Mouse (Mus musculus) heart, embryonic 10.5 days (tissue): ENCODE data around the gene Cd80. TPM values are rescaled to one million over a fixed set of nuclear protein-coding genes. Genes with fewer than 3 reads are reported as not detected.
"Not testable (repeated sequence)": the region's sequence is repeated elsewhere in the genome, so short reads cannot be mapped to it uniquely, and the experiment has no call there.

Experiments used
- DNase-seq: peaks from one replicate; pipeline ENCODE4 v3.0.0-alpha.2; 2017; ENCODE audit warnings: low spot score
- H3K27ac ChIP-seq: fragments of 300-500 bp; sonication (generic); 2 replicates; pipeline ENCODE4 v1.5.1; 2016; ENCODE audit warnings: mild to moderate bottlenecking
- H3K27me3 ChIP-seq: fragments of 300-500 bp; sonication (generic); 2 replicates; pipeline ENCODE4 v1.6.1; 2016; ENCODE audit warnings: mild to moderate bottlenecking; ENCODE audit not compliant: poor library complexity, insufficient read depth, severe bottlenecking
- H3K36me3 ChIP-seq: fragments of 300-500 bp; sonication (generic); 2 replicates; pipeline ENCODE4 v1.6.1; 2016; ENCODE audit warnings: mild to moderate bottlenecking, moderate library complexity
- H3K4me1 ChIP-seq: fragments of 300-500 bp; sonication (generic); 2 replicates; pipeline ENCODE4 v1.6.1; 2016; ENCODE audit warnings: mild to moderate bottlenecking
- H3K4me3 ChIP-seq: fragments of 300-500 bp; sonication (generic); 2 replicates; pipeline ENCODE4 v1.5.1; 2016; ENCODE audit warnings: mild to moderate bottlenecking, moderate library complexity
- H3K9me3 ChIP-seq: fragments of 300-500 bp; sonication (generic); 2 replicates; pipeline ENCODE4 v1.6.1; 2016; ENCODE audit warnings: mild to moderate bottlenecking, moderate library complexity
- WGBS: fragments of 180-500 bp; shearing (Covaris S2); methylation state at CpG from one replicate; pipeline ENCODE4 v1.1.7; 2016; 5-methylcytosine and 5-hydroxymethylcytosine counted together
- polyA plus RNA-seq: library from polyadenylated mRNA; unstranded; fragments of >200 nt; fragmentation: Nextera tagmentation; extraction: Ambion mirVana; gene quantifications from 2 replicates; pipeline ENCODE4 v1.2.1, GENCODE M21; 2016

Cd80 gene
- polyA plus RNA-seq, 1 experiment from 2014 or later: 0.45 TPM

GRCm38 (mm10) chr16:38467091-38467916, 11.9 kb downstream of the Cd80 start:
- WGBS: 75% methylated on average over 13 of the region's 13 CpGs

GRCm38 (mm10) chr16:38467917-38468705, 12.8 kb downstream of the Cd80 start:
- Histone ChIP-seq H3K27ac (no peak overlapping the region), H3K4me1 (peaks cover 17% of the 10 kb centered on the region; the same call in 1 of the 2 replicates), H3K4me3 (no peak overlapping the region), H3K36me3 (no peaks in the 10 kb centered on the region), H3K27me3 (no peaks in the 10 kb centered on the region), H3K9me3 (no peaks in the 10 kb centered on the region)
- DNase-seq: no peak
- 61% methylated on average over 8 of the region's 8 CpGs for WGBS

More at GRCm38 (mm10) chr16:38467091-38467916, 11.9 kb downstream of the Cd80 start:
- no peaks in the 10 kb centered on the region for H3K36me3 ChIP-seq
- H3K27ac ChIP-seq: no peak overlapping the region
- H3K4me1 ChIP-seq: peaks cover 17% of the 10 kb centered on the region; the same call in 1 of the 2 replicates
- DNase-seq: no peak
- H3K4me3 ChIP-seq: no peak overlapping the region
- no peaks in the 10 kb centered on the region for H3K9me3 ChIP-seq
- H3K27me3 ChIP-seq: no peaks in the 10 kb centered on the region; the same call in 1 of the 2 replicates

- Histone ChIP-seq H3K4me3 (no peak overlapping the region), H3K27ac (no peak overlapping the region), H3K4me1 (peaks cover 17% of the 10 kb centered on the region; the same call in 1 of the 2 replicates), H3K36me3 (no peaks in the 10 kb centered on the region), H3K9me3 (no peaks in the 10 kb centered on the region), H3K27me3 (no peaks in the 10 kb centered on the region)
- WGBS: 33% methylated on average over 3 of the region's 3 CpGs
- DNase-seq: no peak
Observed at GRCm38 (mm10) chr16:38468706-38469018, 13.3 kb downstream of the Cd80 start.

- Histone ChIP-seq H3K27me3 (no peaks in the 10 kb centered on the region), H3K4me1 (peaks cover 17% of the 10 kb centered on the region; the same call in 1 of the 2 replicates), H3K36me3 (no peaks in the 10 kb centered on the region), H3K27ac (no peak overlapping the region), H3K9me3 (no peaks in the 10 kb centered on the region), H3K4me3 (no peak overlapping the region)
- DNase-seq: no peak
- WGBS: 78% methylated on average over 8 of the region's 8 CpGs
Observed at GRCm38 (mm10) chr16:38469437-38469836, 14.1 kb downstream of the Cd80 start.

- no peak for DNase-seq
- H3K27ac ChIP-seq: no peak overlapping the region
- H3K27me3 ChIP-seq: no peaks in the 10 kb centered on the region
- no peaks in the 10 kb centered on the region for H3K9me3 ChIP-seq
- no peaks in the 10 kb centered on the region for H3K36me3 ChIP-seq
- H3K4me3 ChIP-seq: no peak overlapping the region
- H3K4me1 ChIP-seq: peaks cover 26% of the 10 kb centered on the region
- 73% methylated on average over 11 of the region's 11 CpGs for WGBS
Observed at GRCm38 (mm10) chr16:38471697-38472506, 16.5 kb downstream of the Cd80 start.

- no peak overlapping the region for H3K27ac ChIP-seq
- no peaks in the 10 kb centered on the region for H3K9me3 ChIP-seq
- peaks cover 26% of the 10 kb centered on the region for H3K4me1 ChIP-seq
- WGBS: 79% methylated on average over 5 of the region's 5 CpGs
- H3K4me3 ChIP-seq: no peak overlapping the region
- no peak for DNase-seq
- H3K36me3 ChIP-seq: no peaks in the 10 kb centered on the region
- no peaks in the 10 kb centered on the region for H3K27me3 ChIP-seq
Observed at GRCm38 (mm10) chr16:38472507-38472873, 17.1 kb downstream of the Cd80 start.

GRCm38 (mm10) chr16:38473661-38474060, 18.3 kb downstream of the Cd80 start:
- DNase-seq: no peak
- no peak overlapping the region for H3K4me3 ChIP-seq
- H3K36me3 ChIP-seq: no peaks in the 10 kb centered on the region
- WGBS: 86% methylated on average over 5 of the region's 5 CpGs
- H3K27me3 ChIP-seq: no peaks in the 10 kb centered on the region
- no peaks in the 10 kb centered on the region for H3K9me3 ChIP-seq
- H3K27ac ChIP-seq: no peak overlapping the region
- peaks cover 15% of the 10 kb centered on the region for H3K4me1 ChIP-seq

GRCm38 (mm10) chr16:38474677-38475286, 19.4 kb downstream of the Cd80 start:
- no peaks in the 10 kb centered on the region for H3K9me3 ChIP-seq
- no peak for DNase-seq
- 81% methylated on average over 9 of the region's 9 CpGs for WGBS
- H3K4me1 ChIP-seq: peaks cover 13% of the 10 kb centered on the region
- H3K36me3 ChIP-seq: no peaks in the 10 kb centered on the region
- no peaks in the 10 kb centered on the region for H3K27me3 ChIP-seq
- no peak overlapping the region for H3K4me3 ChIP-seq
- no peak overlapping the region for H3K27ac ChIP-seq

GRCm38 (mm10) chr16:38475681-38476311, 20.4 kb downstream of the Cd80 start:
- no peaks in the 10 kb centered on the region for H3K36me3 ChIP-seq
- H3K4me3 ChIP-seq: peak overlapping the region; percentile 59
- WGBS: 24% methylated on average over 4 of the region's 4 CpGs

GRCm38 (mm10) chr16:38476312-38477240, 21.2 kb downstream of the Cd80 start:
- Histone ChIP-seq H3K9me3 (no peaks in the 10 kb centered on the region), H3K27ac (peak overlapping the region; percentile 90), H3K27me3 (no peaks in the 10 kb centered on the region; the same call in 1 of the 2 replicates), H3K36me3 (no peaks in the 10 kb centered on the region), H3K4me1 (peaks cover 13% of the 10 kb centered on the region), H3K4me3 (peak overlapping the region; percentile 59)
- peak; percentile 85 for DNase-seq
- 9% methylated on average over 34 of the region's 34 CpGs for WGBS

More at GRCm38 (mm10) chr16:38475681-38476311, 20.4 kb downstream of the Cd80 start:
- Histone ChIP-seq H3K4me1 (peaks cover 13% of the 10 kb centered on the region), H3K9me3 (no peaks in the 10 kb centered on the region), H3K27ac (peak overlapping the region; percentile 90), H3K27me3 (no peaks in the 10 kb centered on the region; the same call in 1 of the 2 replicates)
- DNase-seq: no peak

- H3K4me3 ChIP-seq: peak overlapping the region; percentile 59
- peak overlapping the region; percentile 90 for H3K27ac ChIP-seq
- not testable (repeated sequence) for H3K27me3 ChIP-seq, H3K36me3 ChIP-seq, H3K9me3 ChIP-seq, DNase-seq
- peaks cover 13% of the 10 kb centered on the region for H3K4me1 ChIP-seq
- WGBS: 36% methylated on average over 14 of the region's 14 CpGs
Observed at GRCm38 (mm10) chr16:38477241-38477608, 21.9 kb downstream of the Cd80 start.
